Mouse (Mus musculus) neural tube, embryonic 13.5 days (tissue): ENCODE results near the gene Grin2a. TPM values are rescaled to one million over a fixed set of nuclear protein-coding genes. Genes with fewer than 3 reads are reported as not detected.

Experiments
- ATAC-seq: fragments of 200-750 bp; cut with Nextera tagmentation; 2 replicates; pipeline ENCODE4 v1.8.0; 2017; ENCODE audit warnings: low read depth, mild to moderate bottlenecking, moderate TSS enrichment, moderate library complexity
- H3K27ac ChIP-seq: fragments of 300-500 bp; sonication (generic); replicated peaks from 2 replicates; pipeline ENCODE4 v1.5.1; 2015; ENCODE audit warnings: moderate library complexity, mild to moderate bottlenecking, inconsistent platforms
- H3K27me3 ChIP-seq: fragments of 300-500 bp; sonication (generic); 2 replicates; pipeline ENCODE4 v1.6.1; 2015; ENCODE audit warnings: mild to moderate bottlenecking, inconsistent platforms
- H3K36me3 ChIP-seq: fragments of 300-500 bp; sonication (generic); 2 replicates; pipeline ENCODE4 v1.6.1; 2015; ENCODE audit warnings: mild to moderate bottlenecking, inconsistent platforms
- H3K4me1 ChIP-seq: fragments of 300-500 bp; sonication (generic); replicated peaks from 2 replicates; pipeline ENCODE4 v1.6.1; 2015; ENCODE audit warnings: inconsistent platforms
- H3K4me2 ChIP-seq: fragments of 300-500 bp; sonication (generic); 2 replicates; pipeline ENCODE4 v1.6.1; 2015; ENCODE audit warnings: inconsistent platforms, mild to moderate bottlenecking, moderate library complexity
- H3K4me3 ChIP-seq: fragments of 300-500 bp; sonication (generic); 2 replicates; pipeline ENCODE4 v1.5.1; 2015; ENCODE audit warnings: mild to moderate bottlenecking, inconsistent platforms
- H3K9ac ChIP-seq: fragments of 300-500 bp; sonication (generic); 2 replicates; pipeline ENCODE4 v1.6.1; 2015; ENCODE audit warnings: moderate library complexity, mild to moderate bottlenecking, inconsistent platforms
- H3K9me3 ChIP-seq: fragments of 300-500 bp; sonication (generic); 2 replicates; pipeline ENCODE4 v1.6.1; 2016; ENCODE audit warnings: inconsistent platforms
- WGBS: fragments of 180-500 bp; shearing (Covaris S2); methylation state at CpG from one replicate; pipeline ENCODE4 v1.1.7; 2015; 5-methylcytosine and 5-hydroxymethylcytosine counted together
- polyA plus RNA-seq: library from polyadenylated mRNA; unstranded; fragments of >200 nt; fragmentation: Nextera tagmentation; extraction: Ambion mirVana; gene quantifications from 2 replicates; pipeline ENCODE4 v1.2.1, GENCODE M21; 2015

Gene Grin2a
- polyA plus RNA-seq, 1 experiment from 2014 or later: 5.2 TPM

DNA sequence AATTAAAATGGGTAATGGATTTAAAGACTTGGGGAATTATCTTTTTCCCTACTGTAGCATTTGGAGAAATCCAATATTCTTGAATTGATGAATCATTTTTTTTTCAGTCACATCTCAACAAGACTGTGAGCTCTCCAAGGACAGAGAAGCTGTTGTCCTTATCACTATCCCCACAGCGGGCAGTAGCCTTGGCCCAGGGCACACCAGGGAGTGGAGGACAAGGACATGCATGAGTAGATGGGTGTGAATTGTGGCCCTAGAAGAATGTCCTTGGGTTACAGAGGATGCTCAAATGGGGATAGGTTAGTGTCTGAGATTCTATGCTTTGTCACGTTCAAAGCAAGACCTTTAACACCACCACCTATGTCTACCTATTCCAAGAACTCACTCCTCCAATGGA is 231.3 kb downstream of the Grin2a start:
- ATAC-seq: no peak
- Histone ChIP-seq H3K4me2 (no peak overlapping the region), H3K27ac (no peak overlapping the region), H3K9ac (no peak overlapping the region), H3K4me3 (no peak overlapping the region), H3K9me3 (no peaks in the 10 kb centered on the region), H3K27me3 (no peaks in the 10 kb centered on the region), H3K4me1 (no peaks in the 10 kb centered on the region), H3K36me3 (no peaks in the 10 kb centered on the region)
- WGBS: 90% methylated on average over 2 of the region's 2 CpGs

DNA sequence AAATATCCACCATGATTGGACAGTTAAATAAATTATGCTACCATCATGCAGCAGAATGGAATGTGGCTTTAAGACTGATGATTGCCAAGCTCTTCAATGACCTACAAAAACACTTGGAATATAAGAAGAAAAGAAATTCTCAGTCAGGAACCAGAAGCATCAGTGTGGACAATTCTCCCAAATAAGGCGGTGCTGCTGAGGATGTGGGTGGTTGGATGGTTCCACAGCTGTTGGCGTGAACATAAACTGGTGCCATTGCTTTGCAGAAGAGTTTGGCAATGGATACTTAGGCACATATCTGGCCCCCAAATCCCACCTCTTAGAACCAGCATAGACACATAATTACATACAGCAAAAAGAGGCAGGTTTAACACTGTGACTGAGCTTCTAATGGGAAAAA is 235.0 kb downstream of the Grin2a start:
- Histone ChIP-seq H3K4me2 (no peak overlapping the region), H3K27ac (no peak overlapping the region), H3K9me3 (no peaks in the 10 kb centered on the region), H3K27me3 (no peaks in the 10 kb centered on the region), H3K4me1 (no peaks in the 10 kb centered on the region), H3K36me3 (no peaks in the 10 kb centered on the region), H3K9ac (no peak overlapping the region), H3K4me3 (no peak overlapping the region)
- no peak for ATAC-seq
- WGBS: 98% methylated on average over 2 of the region's 2 CpGs

DNA sequence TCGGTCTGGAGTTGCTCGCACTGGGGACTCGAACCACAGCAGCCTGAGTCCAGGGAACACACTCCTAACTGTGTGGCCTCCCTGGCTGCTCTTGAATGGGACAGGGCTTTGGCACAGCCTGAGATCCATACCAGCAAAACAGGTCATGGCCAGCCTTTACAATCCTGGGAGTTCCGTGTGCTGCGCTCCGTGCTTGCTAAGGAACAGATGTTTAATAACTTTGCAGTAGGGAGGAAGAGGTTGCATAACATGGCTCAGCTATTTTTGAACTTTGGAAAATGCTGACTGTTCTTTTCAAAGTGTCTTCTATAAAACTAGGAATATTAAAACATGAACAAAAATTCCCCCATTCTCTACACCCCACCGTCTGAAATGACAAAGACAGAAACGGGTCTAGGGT is 238.5 kb downstream of the Grin2a start:
- Histone ChIP-seq H3K4me3 (no peak overlapping the region), H3K9ac (no peak overlapping the region), H3K36me3 (no peaks in the 10 kb centered on the region), H3K9me3 (no peaks in the 10 kb centered on the region), H3K4me2 (no peak overlapping the region), H3K27ac (no peak overlapping the region), H3K27me3 (no peaks in the 10 kb centered on the region), H3K4me1 (no peaks in the 10 kb centered on the region)
- 91% methylated on average over 8 of the region's 8 CpGs for WGBS
- no peak for ATAC-seq

DNA sequence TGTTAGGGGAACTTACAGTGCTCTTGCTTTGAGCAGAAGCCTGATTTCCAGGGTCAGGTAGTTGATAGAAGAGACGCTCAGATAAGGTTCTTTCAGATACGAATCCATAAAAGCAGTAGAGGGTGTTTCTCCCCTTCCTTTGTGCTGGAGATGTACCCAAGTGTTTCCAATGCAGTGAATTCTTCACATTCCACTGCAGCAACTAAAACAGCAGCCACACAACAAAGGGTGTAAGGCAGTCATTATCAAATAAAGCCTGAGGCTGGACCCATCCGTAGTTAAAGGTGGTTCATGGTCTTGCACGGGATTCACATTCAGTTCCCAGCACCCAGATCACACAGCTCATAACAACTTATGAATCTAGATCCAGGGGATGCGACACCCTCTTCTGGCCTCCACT is 241.3 kb downstream of the Grin2a start:
- Histone ChIP-seq H3K27ac (no peak overlapping the region), H3K4me3 (no peak overlapping the region), H3K36me3 (no peaks in the 10 kb centered on the region), H3K9me3 (no peaks in the 10 kb centered on the region), H3K9ac (no peak overlapping the region), H3K27me3 (no peaks in the 10 kb centered on the region), H3K4me2 (no peak overlapping the region), H3K4me1 (no peaks in the 10 kb centered on the region)
- ATAC-seq: no peak
- 93% methylated on average over 5 of the region's 5 CpGs for WGBS

DNA sequence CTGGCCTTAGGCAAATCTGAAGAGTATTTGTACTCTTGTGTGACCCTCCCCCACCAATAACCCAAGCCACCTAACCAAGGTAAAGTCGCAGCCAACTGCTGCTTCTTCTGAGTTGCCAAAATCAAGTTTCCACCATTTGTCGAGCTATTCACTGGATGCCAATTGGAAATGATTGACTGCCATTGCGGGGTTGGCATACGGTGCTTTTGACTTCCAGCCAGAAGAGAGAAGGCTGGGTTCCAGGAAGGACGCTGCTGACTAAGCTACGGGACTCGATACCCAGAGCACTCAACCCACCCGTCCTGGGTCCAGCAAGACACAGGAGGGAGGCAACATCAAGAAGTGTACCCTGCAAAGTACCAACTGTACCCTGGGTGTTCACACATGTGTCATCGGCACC is 242.3 kb downstream of the Grin2a start:
- no peaks in the 10 kb centered on the region for H3K27me3 ChIP-seq
- H3K9me3 ChIP-seq: no peaks in the 10 kb centered on the region
- no peak for ATAC-seq
- H3K36me3 ChIP-seq: no peaks in the 10 kb centered on the region
- no peak overlapping the region for H3K9ac ChIP-seq
- no peak overlapping the region for H3K27ac ChIP-seq
- no peaks in the 10 kb centered on the region for H3K4me1 ChIP-seq
- H3K4me2 ChIP-seq: no peak overlapping the region
- H3K4me3 ChIP-seq: no peak overlapping the region
- 89% methylated on average over 9 of the region's 9 CpGs for WGBS

DNA sequence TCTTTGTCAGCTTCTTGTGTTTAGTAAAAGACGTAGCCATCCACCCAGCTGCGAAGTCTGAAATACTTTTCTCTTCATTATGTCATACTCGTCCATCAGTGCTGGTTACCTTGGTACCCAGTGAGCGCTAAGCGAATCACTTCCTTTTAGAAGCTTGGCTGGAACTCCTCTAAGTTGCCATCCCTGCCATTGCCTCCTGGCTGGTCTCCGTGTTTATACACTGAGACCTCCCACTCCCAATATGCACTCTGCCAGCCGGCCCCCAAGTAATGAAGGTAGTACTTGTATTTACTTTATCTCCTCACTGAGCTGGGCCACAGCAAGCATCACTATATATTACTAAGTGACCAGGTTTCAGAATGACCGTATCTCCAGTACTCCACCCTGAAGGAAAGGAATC is 242.8 kb downstream of the Grin2a start:
- 84% methylated on average over 8 of the region's 8 CpGs for WGBS
- Histone ChIP-seq H3K9me3 (no peaks in the 10 kb centered on the region), H3K27me3 (no peaks in the 10 kb centered on the region), H3K4me3 (no peak overlapping the region), H3K27ac (no peak overlapping the region), H3K4me1 (no peaks in the 10 kb centered on the region), H3K4me2 (no peak overlapping the region), H3K36me3 (no peaks in the 10 kb centered on the region), H3K9ac (no peak overlapping the region)
- ATAC-seq: no peak

DNA sequence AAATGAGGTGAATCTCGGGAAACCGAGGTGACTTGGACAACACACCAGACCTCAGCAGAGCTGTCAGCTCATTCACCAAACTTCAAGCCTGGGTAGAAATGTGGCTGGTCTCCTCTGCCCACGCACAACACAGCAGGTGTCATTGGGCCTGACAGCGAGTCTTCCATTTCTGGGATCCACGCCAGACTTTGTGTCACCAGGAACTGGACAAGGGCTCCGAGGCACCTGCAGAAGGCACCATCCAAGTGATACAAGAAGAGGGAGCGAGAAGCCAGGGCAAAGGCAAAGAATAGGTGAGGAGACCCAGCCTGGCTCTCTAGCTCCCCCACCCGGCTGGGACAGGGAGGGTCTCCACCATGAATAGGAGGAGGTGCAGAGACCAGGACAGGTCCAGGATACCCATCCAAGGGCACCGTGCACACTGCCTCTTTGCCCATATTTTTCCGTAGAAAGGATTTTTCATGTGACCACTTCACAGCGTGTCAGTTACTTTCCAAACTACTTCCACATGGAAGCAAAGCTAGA is 244.3 kb downstream of the Grin2a start:
- WGBS: 78% methylated on average over 11 of the region's 11 CpGs
- H3K9me3 ChIP-seq: no peaks in the 10 kb centered on the region
- no peaks in the 10 kb centered on the region for H3K4me1 ChIP-seq
- no peaks in the 10 kb centered on the region for H3K27me3 ChIP-seq
- H3K27ac ChIP-seq: no peak overlapping the region
- H3K4me3 ChIP-seq: no peak overlapping the region
- H3K4me2 ChIP-seq: no peak overlapping the region
- no peaks in the 10 kb centered on the region for H3K36me3 ChIP-seq
- no peak overlapping the region for H3K9ac ChIP-seq
- ATAC-seq: no peak

DNA sequence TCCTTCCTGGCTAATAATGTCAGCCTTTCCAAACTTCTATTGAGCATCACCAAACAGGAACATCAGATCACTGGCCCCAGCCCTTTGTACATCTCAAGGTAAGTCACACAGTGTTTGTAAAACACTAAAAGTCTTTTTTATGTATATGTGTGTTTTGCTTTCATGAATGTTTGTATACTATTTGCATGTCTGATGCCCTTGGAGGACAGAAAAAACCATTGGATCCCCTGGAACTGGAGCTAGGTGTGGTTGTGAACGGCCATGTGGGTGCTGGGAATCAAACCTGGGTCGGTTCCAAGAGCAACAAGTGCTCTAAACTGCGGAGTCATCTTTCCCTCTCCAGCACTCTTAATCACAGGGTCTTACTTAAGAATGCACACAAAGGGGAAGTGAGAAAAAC is 245.7 kb downstream of the Grin2a start:
- 91% methylated on average over 3 of the region's 3 CpGs for WGBS
- Histone ChIP-seq H3K27ac (no peak overlapping the region), H3K27me3 (no peaks in the 10 kb centered on the region), H3K4me2 (no peak overlapping the region), H3K4me3 (no peak overlapping the region), H3K36me3 (no peaks in the 10 kb centered on the region), H3K9me3 (no peaks in the 10 kb centered on the region), H3K9ac (no peak overlapping the region), H3K4me1 (no peaks in the 10 kb centered on the region)
- ATAC-seq: no peak

DNA sequence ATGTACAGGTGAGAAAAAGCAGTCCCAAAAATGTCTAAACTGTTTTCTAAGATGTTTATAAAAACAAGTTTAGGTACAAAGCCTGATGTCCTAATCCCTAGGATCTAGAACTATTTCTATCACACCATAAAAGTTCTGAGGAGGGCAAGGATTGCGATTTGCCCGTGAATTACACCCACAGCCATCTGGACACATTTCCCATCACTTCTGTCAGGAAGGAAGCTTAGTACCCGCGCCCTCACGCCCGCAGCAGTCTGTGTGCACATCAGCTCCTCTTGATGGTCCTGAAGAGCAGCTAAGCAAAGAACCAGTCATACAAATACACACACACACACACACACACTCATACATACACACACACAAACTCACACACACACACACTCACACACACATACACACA is 252.9 kb downstream of the Grin2a start:
- WGBS: 89% methylated on average over 6 of the region's 6 CpGs
- no peak for ATAC-seq
- Histone ChIP-seq H3K4me1 (no peaks in the 10 kb centered on the region), H3K9me3 (no peaks in the 10 kb centered on the region), H3K9ac (no peak overlapping the region), H3K27me3 (no peaks in the 10 kb centered on the region), H3K4me2 (no peak overlapping the region), H3K4me3 (no peak overlapping the region), H3K27ac (no peak overlapping the region), H3K36me3 (no peaks in the 10 kb centered on the region)

DNA sequence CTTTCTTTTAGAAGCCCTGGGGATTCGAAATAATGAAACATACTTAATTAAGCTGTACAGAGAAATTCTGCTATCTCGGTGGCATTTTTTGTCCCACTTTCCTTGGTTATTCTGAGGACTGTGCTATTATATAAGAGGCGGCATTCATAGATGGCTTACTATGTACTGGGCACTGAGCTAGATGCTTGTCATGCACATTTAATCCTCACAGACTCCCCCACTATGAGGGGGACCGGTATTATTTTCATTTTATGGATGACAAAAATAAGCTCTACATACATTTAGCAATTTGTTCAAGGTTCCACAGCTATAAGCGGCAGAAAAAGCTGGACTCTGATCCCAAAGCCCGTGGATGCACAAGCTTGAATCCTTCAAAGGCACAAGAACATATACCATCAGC is 256.7 kb downstream of the Grin2a start:
- H3K27ac ChIP-seq: no peak overlapping the region
- H3K4me1 ChIP-seq: no peaks in the 10 kb centered on the region
- H3K9ac ChIP-seq: no peak overlapping the region
- ATAC-seq: no peak
- H3K9me3 ChIP-seq: no peaks in the 10 kb centered on the region
- no peak overlapping the region for H3K4me3 ChIP-seq
- H3K27me3 ChIP-seq: no peaks in the 10 kb centered on the region
- 91% methylated on average over 6 of the region's 6 CpGs for WGBS
- no peak overlapping the region for H3K4me2 ChIP-seq
- H3K36me3 ChIP-seq: no peaks in the 10 kb centered on the region

DNA sequence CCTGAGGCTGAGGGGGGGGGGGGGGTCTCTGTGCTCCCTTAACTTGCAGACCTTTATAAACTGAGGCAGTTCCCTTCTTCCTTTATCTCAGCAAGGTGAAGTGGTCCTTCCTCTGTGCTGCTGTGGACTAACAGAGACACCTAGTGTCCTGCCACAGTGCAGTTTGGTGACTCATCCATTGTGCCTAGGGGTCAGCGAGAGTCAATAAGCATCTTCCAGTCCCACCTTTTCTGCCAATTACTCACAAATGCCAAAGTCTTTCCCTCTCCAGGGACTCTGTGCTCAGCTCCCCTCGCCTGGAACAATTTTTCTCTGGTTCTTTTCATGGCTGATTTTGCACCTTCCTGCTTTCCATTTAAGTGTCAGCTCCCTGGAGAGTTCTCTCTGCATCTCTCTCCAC is 258.2 kb downstream of the Grin2a start:
- no peaks in the 10 kb centered on the region for H3K9me3 ChIP-seq
- H3K27me3 ChIP-seq: no peaks in the 10 kb centered on the region
- no peak overlapping the region for H3K27ac ChIP-seq
- ATAC-seq: no peak
- no peaks in the 10 kb centered on the region for H3K4me1 ChIP-seq
- no peaks in the 10 kb centered on the region for H3K36me3 ChIP-seq
- no peak overlapping the region for H3K4me3 ChIP-seq
- 15% methylated on average over 2 of the region's 2 CpGs for WGBS
- H3K4me2 ChIP-seq: no peak overlapping the region
- no peak overlapping the region for H3K9ac ChIP-seq

DNA sequence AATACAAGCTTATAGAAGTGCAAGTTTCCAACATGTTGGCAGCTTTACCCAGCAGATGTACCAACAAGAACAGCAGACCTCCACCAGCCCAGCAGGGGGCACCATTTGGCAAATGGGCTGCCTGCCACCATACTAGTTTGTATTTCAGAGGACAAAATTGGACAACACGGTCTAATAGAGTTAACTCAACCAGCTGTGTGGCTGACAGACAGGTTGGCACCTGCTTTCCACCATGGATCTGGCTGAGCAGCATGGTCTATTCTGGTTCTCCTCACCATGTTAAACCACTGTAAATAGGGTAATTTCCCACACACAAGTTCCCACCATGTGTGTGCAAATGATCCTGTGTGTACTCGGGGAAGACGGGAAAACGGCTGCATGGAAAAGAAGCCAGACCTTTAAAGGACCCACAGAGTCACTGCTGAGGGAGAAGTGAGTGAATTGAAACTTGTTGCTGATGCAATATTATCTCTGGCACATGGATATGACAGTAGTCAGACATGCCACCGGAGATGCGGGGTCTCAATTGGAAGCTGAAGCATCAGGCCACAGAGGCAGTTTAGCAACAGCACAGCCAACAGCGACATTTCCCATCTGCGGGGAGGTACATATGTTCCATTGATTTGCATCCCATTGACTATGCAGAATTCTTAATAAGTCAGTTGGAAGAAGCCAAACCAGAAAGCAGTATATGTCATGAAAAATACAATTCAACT is 259.8 kb downstream of the Grin2a start:
- no peaks in the 10 kb centered on the region for H3K36me3 ChIP-seq
- no peaks in the 10 kb centered on the region for H3K27me3 ChIP-seq
- no peak overlapping the region for H3K4me2 ChIP-seq
- H3K9ac ChIP-seq: no peak overlapping the region
- ATAC-seq: no peak
- no peak overlapping the region for H3K4me3 ChIP-seq
- no peaks in the 10 kb centered on the region for H3K4me1 ChIP-seq
- no peak overlapping the region for H3K27ac ChIP-seq
- 81% methylated on average over 8 of the region's 8 CpGs for WGBS
- no peaks in the 10 kb centered on the region for H3K9me3 ChIP-seq

DNA sequence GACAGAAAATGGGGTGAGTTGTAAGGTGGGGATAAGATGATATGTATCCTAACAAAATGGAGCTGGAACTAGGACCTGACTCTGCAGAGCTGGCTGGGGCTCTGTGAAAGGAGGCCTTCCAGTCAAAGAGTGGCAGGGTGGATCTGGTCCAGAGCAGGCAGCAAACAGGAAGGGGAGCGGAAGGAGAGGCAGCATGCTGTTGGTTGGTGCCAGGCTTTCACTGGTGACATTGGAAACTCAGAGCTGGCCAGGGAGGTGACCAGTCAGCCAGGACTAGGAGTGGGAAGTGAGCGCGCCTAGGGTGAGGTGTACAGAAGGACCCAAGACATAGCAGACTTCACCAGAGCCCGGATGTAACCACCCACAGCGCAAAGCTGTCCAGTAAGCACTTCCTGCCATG is 267.8 kb downstream of the Grin2a start:
- no peak overlapping the region for H3K9ac ChIP-seq
- no peak for ATAC-seq
- no peaks in the 10 kb centered on the region for H3K27me3 ChIP-seq
- no peaks in the 10 kb centered on the region for H3K9me3 ChIP-seq
- H3K36me3 ChIP-seq: no peaks in the 10 kb centered on the region
- H3K4me1 ChIP-seq: no peaks in the 10 kb centered on the region
- H3K4me2 ChIP-seq: no peak overlapping the region
- WGBS: 91% methylated on average over 5 of the region's 5 CpGs
- H3K27ac ChIP-seq: no peak overlapping the region
- H3K4me3 ChIP-seq: no peak overlapping the region
